Mouse (Mus musculus) liver, embryonic 16.5 days (tissue): ENCODE data around the gene Fry. TPM values are rescaled to one million over a fixed set of nuclear protein-coding genes. Genes with fewer than 3 reads are reported as not detected.

Source experiments
- ATAC-seq: fragments of 200-750 bp; cut with Nextera tagmentation; 2 replicates; pipeline ENCODE4 v1.8.0; 2017; ENCODE audit warnings: low read depth, mild to moderate bottlenecking, moderate number of reproducible peaks, moderate library complexity
- H3K27ac ChIP-seq: fragments of 300-500 bp; sonication (generic); 2 replicates; pipeline ENCODE4 v1.5.1; 2014; ENCODE audit warnings: mild to moderate bottlenecking, low read length
- H3K27me3 ChIP-seq: fragments of 300-500 bp; sonication (generic); 2 replicates; pipeline ENCODE4 v1.6.1; 2014; ENCODE audit warnings: low read depth, low read length, mixed read lengths; ENCODE audit not compliant: control insufficient read depth, insufficient read depth
- H3K36me3 ChIP-seq: fragments of 300-500 bp; sonication (generic); 2 replicates; pipeline ENCODE4 v1.6.1; 2014; ENCODE audit warnings: mild to moderate bottlenecking; ENCODE audit not compliant: control insufficient read depth, insufficient read depth
- H3K4me1 ChIP-seq: fragments of 300-500 bp; sonication (generic); 2 replicates; pipeline ENCODE4 v1.6.1; 2014; ENCODE audit warnings: low read depth, low read length, mixed read lengths; ENCODE audit not compliant: control insufficient read depth
- H3K4me2 ChIP-seq: fragments of 300-500 bp; sonication (generic); 2 replicates; pipeline ENCODE4 v1.6.1; 2014; ENCODE audit warnings: low read depth, low read length, mixed read lengths
- H3K4me3 ChIP-seq: fragments of 300-500 bp; sonication (generic); 2 replicates; pipeline ENCODE4 v1.5.1; 2014; ENCODE audit warnings: low read depth, mild to moderate bottlenecking, low read length
- H3K9ac ChIP-seq: fragments of 300-500 bp; sonication (generic); 2 replicates; pipeline ENCODE4 v1.6.1; 2014; ENCODE audit warnings: low read depth, low read length
- H3K9me3 ChIP-seq: fragments of 300-500 bp; sonication (generic); replicated peaks from 2 replicates; pipeline ENCODE4 v1.6.1; 2016; ENCODE audit warnings: low read length; ENCODE audit not compliant: control insufficient read depth
- WGBS: fragments of 180-500 bp; shearing (Covaris S2); extraction: QIAGEN DNeasy Blood & Tissue Kit; methylation state at CpG from one replicate; pipeline ENCODE4 v1.1.7; 2014; ENCODE audit not compliant: insufficient replicate concordance; 5-methylcytosine and 5-hydroxymethylcytosine counted together
- polyA plus RNA-seq: library from polyadenylated mRNA; unstranded; fragments of >200 nt; fragmentation: Nextera tagmentation; extraction: Ambion mirVana; gene quantifications from 2 replicates; pipeline ENCODE4 v1.2.1, GENCODE M21; 2015

The Fry gene
- polyA plus RNA-seq, 1 experiment from 2014 or later, result 2.7 TPM

DNA sequence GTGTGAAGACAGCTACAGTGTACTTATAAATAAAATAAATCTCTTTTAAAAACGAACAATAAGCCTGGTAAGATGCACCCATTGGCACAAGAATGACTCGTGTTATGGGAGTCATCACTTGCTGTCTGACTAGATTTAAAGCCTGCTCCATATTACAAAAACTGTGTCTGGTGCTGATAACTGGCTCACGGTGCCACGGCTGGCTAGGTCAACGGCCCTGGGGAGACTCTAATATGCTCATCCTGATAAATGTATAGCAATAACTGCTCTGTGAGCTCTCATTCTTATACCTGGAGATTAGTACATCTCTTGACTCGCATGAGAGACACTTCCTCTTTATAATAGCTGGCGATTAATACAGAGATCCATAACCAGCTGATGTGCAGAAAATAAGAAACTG lies 12.1 kb upstream of the Fry start:
- 53% methylated on average over 7 of the region's 7 CpGs for WGBS
- Histone ChIP-seq H3K27ac (no peak overlapping the region), H3K4me2 (no peak overlapping the region), H3K9me3 (no peaks in the 10 kb centered on the region), H3K9ac (no peak overlapping the region), H3K27me3 (no peaks in the 10 kb centered on the region), H3K4me3 (no peak overlapping the region), H3K4me1 (no peaks in the 10 kb centered on the region), H3K36me3 (no peaks in the 10 kb centered on the region)
- ATAC-seq, result no peak

DNA sequence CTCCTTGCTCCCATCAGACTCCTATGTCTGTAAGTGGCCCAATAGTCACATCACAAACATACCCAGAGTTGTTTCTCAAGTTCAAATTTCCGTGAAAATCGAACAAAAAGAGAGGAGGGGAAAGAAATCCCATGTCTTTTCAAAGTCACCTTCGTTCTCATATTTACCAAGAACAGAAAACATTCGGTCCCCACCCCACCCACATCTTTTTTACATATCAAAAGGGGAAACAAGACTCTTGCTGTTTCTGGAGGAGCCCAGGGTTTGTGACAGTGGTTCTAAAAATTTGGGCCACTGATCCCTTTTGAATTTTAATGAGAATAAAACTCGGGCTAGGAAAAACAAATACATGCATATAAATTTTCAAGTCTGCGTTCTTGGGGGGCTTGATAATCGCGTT lies 7.2 kb upstream of the Fry start:
- ATAC-seq, result no peak
- Histone ChIP-seq H3K4me3 (no peak overlapping the region), H3K36me3 (no peaks in the 10 kb centered on the region), H3K27ac (no peak overlapping the region), H3K27me3 (no peaks in the 10 kb centered on the region), H3K4me1 (no peaks in the 10 kb centered on the region; the same call in 1 of the 2 replicates), H3K4me2 (no peak overlapping the region), H3K9ac (no peak overlapping the region), H3K9me3 (no peaks in the 10 kb centered on the region)
- WGBS, result 47% methylated on average over 8 of the region's 8 CpGs

DNA sequence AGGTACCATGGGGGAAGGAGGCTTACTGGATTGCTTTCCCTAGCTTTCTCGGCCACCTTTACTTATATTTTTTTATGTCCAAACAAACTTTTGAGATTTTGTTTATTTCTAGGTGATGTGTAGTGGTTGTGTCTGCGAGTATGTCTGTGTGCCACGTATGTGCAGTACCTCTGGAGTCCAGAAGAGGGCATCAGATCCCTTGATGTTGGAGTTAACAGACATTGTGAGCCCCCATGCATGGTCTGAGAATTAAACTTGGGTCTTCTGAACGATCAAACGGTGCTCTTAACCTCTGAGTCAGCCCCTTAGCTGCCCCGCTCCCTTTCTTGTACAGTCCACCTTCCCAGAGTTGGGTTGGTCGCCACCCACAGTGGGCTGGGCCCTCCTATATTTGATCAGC lies 4.4 kb upstream of the Fry start:
- ATAC-seq, result no peak
- Histone ChIP-seq H3K4me3 (no peak overlapping the region), H3K4me2 (no peak overlapping the region), H3K27ac (no peak overlapping the region), H3K36me3 (no peaks in the 10 kb centered on the region), H3K4me1 (peaks cover 9% of the 10 kb centered on the region), H3K9me3 (0 out of 2 replicates have a peak, but pooled peaks cover 2% of the 10 kb centered on the region), H3K27me3 (no peaks in the 10 kb centered on the region), H3K9ac (no peak overlapping the region)
- WGBS, result 58% methylated on average over 7 of the region's 7 CpGs

DNA sequence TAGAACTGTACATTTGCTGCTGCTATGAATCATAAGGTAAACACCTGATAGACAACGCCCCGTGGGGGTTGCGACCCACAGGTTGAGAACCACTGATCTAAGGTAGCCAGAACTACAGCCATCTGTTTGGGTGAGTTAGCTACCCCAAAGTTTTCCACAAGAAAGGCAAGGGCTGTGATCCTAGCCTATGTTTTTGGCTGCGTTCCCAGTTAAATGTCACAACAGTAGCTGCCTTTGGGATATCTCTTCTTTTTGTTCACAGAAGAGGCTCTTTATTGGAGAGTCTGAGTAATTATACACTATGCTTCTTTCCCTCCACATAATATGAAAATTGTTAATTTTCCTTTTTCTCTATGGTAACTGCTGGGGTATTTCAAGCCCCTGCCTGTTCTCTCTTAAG lies 3.7 kb upstream of the Fry start:
- Histone ChIP-seq H3K4me3 (no peak overlapping the region), H3K9ac (no peak overlapping the region), H3K36me3 (no peaks in the 10 kb centered on the region), H3K9me3 (0 out of 2 replicates have a peak, but pooled peaks cover 2% of the 10 kb centered on the region), H3K4me1 (peaks cover 12% of the 10 kb centered on the region), H3K27ac (no peak overlapping the region), H3K27me3 (peaks cover 2% of the 10 kb centered on the region; the same call in 1 of the 2 replicates), H3K4me2 (no peak overlapping the region)
- no peak for ATAC-seq
- WGBS, result 73% methylated on average over 4 of the region's 4 CpGs

DNA sequence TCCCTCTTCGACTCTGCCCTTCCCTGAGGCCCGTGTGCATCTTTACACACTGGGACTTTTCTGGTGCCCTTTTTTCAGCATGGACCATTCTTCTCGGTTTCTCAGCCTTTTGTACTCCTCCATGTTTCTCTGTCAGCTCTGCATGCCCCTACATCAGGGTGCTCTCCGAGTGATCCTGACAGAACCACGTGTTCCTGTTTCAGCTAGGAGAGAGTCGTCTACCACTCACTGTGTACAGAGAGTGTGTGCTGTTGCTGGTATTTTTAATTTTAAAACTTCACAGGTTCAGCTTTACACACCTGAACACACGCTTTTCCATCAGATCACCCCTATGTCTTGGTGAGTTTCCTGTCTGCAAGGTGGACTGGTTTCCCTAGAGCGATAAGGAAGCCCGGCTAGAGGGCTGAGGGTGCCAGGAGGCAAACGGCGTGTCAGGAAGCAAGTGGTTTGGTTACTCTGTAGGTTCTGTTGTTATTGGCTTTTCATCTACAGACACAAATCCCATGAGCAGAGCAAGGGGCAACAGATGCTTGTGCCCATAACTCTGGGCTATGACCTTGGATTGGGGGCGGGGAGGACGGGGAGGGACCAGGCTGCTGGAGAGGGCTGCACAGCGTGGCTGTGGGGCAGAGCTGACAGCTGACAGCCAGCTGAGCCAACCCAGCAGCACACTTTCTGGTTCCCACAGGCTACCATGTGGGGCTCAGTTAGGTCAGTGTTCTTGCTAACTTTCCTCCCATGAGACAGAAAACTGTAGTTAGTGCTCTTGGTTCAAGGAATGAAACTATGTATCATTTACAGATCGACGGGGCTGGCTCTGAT lies 3.0 kb upstream of the Fry start:
- Histone ChIP-seq H3K4me1 (peaks cover 12% of the 10 kb centered on the region), H3K4me2 (peak overlapping the region; percentile 35), H3K9me3 (0 out of 2 replicates have a peak, but pooled peaks cover 2% of the 10 kb centered on the region), H3K9ac (no peak overlapping the region), H3K27ac (no peak overlapping the region), H3K4me3 (no peak overlapping the region), H3K27me3 (peaks cover 2% of the 10 kb centered on the region; the same call in 1 of the 2 replicates), H3K36me3 (no peaks in the 10 kb centered on the region)
- no peak for ATAC-seq
- WGBS, result 29% methylated on average over 16 of the region's 16 CpGs

DNA sequence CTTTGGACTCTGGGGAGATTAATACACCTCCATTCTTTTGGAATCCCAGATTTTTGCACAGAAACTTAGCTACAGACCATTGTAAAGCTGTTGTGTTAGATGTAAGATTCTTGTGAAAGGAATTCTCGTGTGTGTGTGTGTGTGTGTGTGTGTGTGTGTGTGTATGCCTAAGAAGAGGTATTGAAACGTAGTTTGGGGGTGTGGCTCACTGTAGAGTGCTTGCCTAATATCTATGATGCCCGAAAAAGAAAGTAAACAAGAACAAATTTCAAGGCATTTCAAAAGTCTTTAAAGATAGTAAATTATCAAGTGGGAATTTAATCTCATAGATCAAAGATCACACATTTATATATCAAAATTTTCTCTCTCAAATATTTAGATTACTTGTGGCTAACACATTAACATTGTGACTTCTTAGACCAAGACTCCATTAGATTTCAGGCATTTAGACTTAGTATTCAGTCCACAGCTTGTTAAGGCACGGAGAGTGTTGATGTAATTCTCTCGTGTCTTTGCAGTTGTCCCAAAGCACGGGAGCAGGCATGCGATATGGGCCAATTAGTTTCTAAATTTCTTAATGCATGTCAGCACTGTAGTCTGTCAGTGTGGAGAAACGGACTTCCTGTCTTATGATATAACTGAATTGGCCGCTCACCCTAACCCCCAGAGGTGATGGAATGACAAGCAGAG lies 2.1 kb upstream of the Fry start:
- H3K36me3 ChIP-seq, result no peaks in the 10 kb centered on the region
- no peak overlapping the region for H3K4me3 ChIP-seq
- no peak overlapping the region for H3K27ac ChIP-seq
- whole genome bisulfite sequencing, result 47% methylated on average over 9 of the region's 9 CpGs
- ATAC-seq, result no peak
- peaks cover 12% of the 10 kb centered on the region for H3K4me1 ChIP-seq
- H3K27me3 ChIP-seq, result peaks cover 2% of the 10 kb centered on the region; the same call in 1 of the 2 replicates
- no peak overlapping the region for H3K9ac ChIP-seq
- H3K9me3 ChIP-seq, result 0 out of 2 replicates have a peak, but pooled peaks cover 2% of the 10 kb centered on the region
- no peak overlapping the region for H3K4me2 ChIP-seq

DNA sequence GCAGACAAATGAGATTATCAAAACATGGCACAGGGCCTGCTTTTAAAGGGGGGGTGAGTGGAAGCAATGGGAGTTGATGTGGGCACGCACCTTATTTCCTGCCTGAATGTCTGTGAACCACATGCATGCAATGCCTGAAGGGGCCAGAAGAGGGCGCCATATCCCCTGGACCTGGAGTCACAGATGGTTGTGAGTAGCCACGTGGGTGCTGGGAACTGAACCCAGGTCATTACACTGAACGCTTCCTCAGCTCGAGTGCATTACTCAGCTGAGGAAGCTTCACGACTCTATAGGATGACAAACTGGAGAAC lies 1.6 kb upstream of the Fry start:
- no peak overlapping the region for H3K4me3 ChIP-seq
- peaks cover 12% of the 10 kb centered on the region for H3K4me1 ChIP-seq
- H3K9ac ChIP-seq, result no peak overlapping the region
- no peak for ATAC-seq
- 0 out of 2 replicates have a peak, but pooled peaks cover 2% of the 10 kb centered on the region for H3K9me3 ChIP-seq
- H3K27ac ChIP-seq, result no peak overlapping the region
- 78% methylated on average over 6 of the region's 6 CpGs for WGBS
- H3K4me2 ChIP-seq, result no peak overlapping the region
- peaks cover 2% of the 10 kb centered on the region; the same call in 1 of the 2 replicates for H3K27me3 ChIP-seq
- no peaks in the 10 kb centered on the region for H3K36me3 ChIP-seq

DNA sequence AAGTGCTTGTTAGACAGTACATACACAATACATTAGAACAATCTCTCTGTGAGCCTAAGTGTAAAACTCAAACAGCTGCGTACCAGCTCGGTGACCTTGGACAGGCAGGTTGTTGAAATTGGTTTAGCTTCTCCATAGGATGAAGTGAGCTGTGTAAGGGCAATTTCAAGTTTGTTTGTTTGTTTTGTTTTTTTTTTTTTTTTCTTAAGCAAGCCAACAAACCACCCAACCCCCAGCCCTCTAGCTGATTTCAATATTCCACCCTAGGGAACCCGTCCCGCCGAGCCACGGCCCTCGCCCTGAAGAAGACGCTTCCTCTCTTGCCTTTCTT lies 356 bp upstream of the Fry start:
- peak overlapping the region; percentile 15; the same call in 1 of the 2 replicates for H3K9ac ChIP-seq
- WGBS, result 14% methylated on average over 8 of the region's 8 CpGs
- ATAC-seq, result no peak
- H3K4me3 ChIP-seq, result peak overlapping the region; percentile 75
- peaks cover 12% of the 10 kb centered on the region for H3K4me1 ChIP-seq
- H3K36me3 ChIP-seq, result no peaks in the 10 kb centered on the region
- H3K27me3 ChIP-seq, result peaks cover 2% of the 10 kb centered on the region; the same call in 1 of the 2 replicates
- H3K4me2 ChIP-seq, result peak overlapping the region; percentile 85
- H3K27ac ChIP-seq, result peak overlapping the region; percentile 13; the same call in 1 of the 2 replicates
- 0 out of 2 replicates have a peak, but pooled peaks cover 2% of the 10 kb centered on the region for H3K9me3 ChIP-seq

DNA sequence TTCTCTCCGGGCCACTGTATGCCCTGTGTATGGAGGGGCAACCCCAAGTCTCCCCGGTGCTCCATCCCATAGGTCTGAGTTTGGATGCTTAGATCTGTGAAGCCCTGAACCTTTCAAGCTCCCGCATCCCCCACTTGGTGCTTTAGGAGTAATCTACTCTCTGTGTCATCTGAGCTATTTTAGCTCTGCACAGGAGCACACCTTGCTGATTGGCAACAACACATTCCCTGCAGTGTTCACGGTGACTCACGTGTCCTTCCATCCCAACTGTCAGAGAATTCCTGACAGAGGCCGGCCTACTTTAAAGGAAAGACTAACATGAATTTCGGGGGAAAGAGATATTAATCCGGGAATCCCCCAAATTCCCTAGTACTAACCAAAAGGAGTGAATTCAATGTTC lies 2.2 kb downstream of the Fry start:
- Histone ChIP-seq H3K9ac (no peak overlapping the region), H3K27me3 (peaks cover 2% of the 10 kb centered on the region; the same call in 1 of the 2 replicates), H3K4me2 (no peak overlapping the region), H3K36me3 (no peaks in the 10 kb centered on the region), H3K4me1 (peaks cover 12% of the 10 kb centered on the region), H3K4me3 (no peak overlapping the region), H3K9me3 (0 out of 2 replicates have a peak, but pooled peaks cover 2% of the 10 kb centered on the region), H3K27ac (no peak overlapping the region)
- no peak for ATAC-seq
- WGBS, result 79% methylated on average over 8 of the region's 8 CpGs
